Mouse (Mus musculus): ENCODE data around the gene Micu1.

DNA sequence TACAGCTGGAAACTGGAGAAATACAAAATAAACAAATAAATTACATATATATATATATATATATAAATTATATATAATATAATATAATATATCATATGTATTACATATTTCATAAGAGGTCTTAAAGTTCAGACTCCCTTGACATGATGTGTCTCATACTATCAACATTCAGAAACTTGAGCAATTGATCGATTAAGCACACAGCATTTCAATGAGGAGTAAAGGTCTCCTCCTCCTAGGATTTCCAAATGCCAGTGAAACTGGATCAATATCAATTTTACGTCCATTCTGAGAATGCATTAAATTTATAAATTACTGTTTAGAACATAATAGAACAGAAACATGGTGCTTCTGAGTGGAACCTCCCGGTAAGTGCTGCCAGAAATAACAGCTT lies 71.9 kb downstream of the Micu1 start:
- TF ChIP-seq CTCF (IDR thresholded peaks at IDR 0.05; ENCODE audit: insufficient read depth, low read length) = no peak
- TF ChIP-seq POLR2A (IDR thresholded peaks at IDR 0.05; ENCODE audit: borderline replicate concordance, extremely low read depth, low read depth, low read length) = no peak
